Mouse (Mus musculus) lung, postnatal 10 days (tissue): Measurements from ENCODE around the gene Srgap3.

Source experiments
- DNase-seq: peaks from one replicate; pipeline ENCODE4 v3.0.0; 2021

Srgap3 gene

GRCm38 (mm10) chr6:112809658-112810520 lies 137.2 kb downstream of the Srgap3 start:
- DNase-seq = no peak

DNA sequence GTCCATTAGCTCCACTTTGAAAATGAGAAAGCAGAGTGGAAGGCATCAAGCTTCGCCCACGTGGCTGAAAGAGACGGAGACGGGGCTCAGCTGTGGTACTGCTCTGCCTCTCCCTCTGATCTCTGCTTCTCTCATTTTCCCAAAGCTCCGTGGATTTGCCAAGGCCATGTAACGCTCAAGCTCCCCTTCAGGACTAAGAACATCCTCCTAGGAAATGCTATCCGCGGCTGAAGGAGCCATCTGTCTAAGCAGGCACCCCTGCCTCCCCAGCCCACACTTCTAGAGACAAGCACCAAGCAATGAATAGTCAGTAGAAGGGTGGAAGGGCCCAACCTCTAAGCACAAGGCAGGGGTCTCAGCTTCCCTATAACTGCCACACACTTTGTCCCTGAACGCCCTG lies 138.3 kb downstream of the Srgap3 start:
- DNase-seq = no peak

GRCm38 (mm10) chr6:112801917-112802316 lies 145.1 kb downstream of the Srgap3 start:
- no peak for DNase-seq

DNA sequence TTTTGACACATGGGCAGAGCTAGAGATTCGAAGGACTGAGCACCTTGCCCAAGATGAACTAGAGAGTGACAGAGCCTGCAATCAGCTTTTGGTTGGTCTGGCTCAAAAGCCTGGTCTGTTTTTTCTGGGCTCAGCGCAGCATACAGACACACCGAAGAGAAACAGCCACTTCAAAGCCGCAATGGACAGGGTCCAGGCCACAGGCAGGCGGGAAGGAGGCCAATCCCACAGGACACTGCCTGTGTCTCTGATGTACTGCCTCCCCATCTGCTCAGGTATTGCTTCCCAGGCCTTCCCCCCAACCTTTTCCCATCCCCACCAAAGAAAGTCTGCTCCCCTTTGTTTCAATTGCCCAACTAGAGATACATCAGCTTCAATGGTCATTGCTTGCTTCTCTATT lies 148.7 kb downstream of the Srgap3 start:
- no peak for DNase-seq

- DNase-seq = peak; percentile 40
These were observed 150.5 kb downstream of the Srgap3 start for GRCm38 (mm10) chr6:112796607-112797006.

DNA sequence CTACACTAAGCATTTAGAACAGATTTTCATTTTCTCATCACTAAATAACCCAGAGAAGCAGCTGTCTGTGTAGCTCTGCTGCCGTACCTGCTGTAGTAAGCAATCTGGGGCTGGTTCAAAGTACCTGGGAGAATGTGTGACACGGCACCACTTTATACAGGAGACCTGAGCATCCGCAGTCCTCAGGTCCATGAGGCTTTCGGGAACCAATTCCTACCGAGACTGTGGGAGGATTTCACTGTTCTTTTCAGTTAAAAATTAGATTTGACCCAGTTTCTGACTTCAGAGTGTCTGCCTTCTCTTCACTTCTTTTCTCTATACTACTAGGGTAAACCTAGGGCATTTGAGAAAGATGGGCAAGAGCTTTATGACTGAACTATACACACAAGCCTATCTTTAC lies 153.2 kb downstream of the Srgap3 start:
- DNase-seq = no peak

GRCm38 (mm10) chr6:112789901-112790300 lies 157.2 kb downstream of the Srgap3 start:
- no peak for DNase-seq

- no peak for DNase-seq
These were observed 158.4 kb downstream of the Srgap3 start for GRCm38 (mm10) chr6:112788617-112789016.

DNA sequence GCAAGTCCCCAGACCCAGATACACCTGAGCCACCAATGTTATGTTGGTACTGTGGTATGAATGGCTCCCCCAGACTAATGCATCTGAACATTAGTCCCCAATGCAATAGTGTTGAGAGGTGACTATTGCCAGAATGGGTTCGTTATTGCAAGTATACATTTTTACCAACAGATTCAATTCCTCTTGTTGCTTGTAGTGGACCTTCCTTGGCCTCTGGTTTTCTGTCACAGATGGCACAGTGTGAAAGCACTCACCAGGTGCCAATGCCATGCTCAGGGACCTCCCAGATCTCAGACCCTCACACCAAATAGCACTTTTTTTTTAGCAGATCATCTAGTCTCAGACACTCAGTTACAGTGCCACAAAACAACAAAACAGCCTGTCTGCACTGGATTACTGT lies 158.9 kb downstream of the Srgap3 start:
- DNase-seq = no peak

DNA sequence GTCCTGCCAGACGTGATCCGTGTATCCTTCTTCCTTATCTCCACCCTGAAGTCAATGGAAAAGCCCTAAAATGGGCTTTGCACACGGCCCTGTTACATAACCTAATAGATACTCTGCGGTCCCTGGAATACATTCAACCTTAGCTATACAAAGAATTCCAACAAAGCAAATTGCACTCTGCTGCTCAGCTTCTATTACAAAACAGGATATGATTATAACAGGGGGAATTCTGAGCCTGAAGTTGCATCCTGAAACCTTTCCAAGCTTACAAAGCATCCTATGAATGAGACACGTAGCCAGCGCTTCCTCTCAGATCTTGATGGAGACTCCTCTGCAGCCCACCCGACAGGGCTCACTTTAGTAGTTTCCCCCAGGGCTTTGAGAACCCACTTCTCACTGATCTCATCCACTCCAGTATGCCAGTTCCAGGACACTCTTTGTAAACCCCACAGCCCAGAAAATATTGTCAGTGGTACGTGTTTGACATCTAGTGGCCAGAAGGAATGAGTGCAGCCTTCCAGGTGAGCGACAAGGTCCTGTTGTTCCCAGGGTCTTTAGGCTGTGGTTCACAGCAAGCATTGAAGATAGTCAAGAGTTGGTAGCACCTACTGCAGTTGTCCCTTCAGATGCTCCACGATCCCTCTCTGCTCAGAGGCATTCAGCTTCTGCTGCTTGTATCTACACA lies 165.5 kb downstream of the Srgap3 start:
- DNase-seq = no peak

- no peak for DNase-seq
These were observed 168.9 kb downstream of the Srgap3 start for GRCm38 (mm10) chr6:112778211-112778610.

GRCm38 (mm10) chr6:112776718-112777117 lies 170.3 kb downstream of the Srgap3 start:
- DNase-seq = no peak

DNA sequence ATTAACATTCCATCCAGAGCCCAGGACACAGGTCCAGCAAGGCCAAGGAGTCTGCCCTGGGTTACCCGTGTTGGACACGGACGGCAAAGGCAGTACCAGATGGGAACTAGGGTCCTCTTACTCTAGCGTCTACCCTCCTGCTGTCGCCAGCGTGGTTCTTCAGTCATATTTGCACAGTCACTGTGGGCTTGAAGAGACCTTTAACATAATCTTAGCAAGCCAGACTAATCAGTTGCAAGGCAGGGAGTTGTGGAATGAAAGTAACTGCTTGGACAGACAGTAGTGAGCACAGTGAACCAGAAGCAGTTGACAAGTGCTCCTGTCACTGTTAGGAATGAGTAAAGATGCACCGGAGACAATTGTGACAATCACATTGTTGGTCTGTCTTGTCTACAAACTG lies 173.3 kb downstream of the Srgap3 start:
- no peak for DNase-seq

DNA sequence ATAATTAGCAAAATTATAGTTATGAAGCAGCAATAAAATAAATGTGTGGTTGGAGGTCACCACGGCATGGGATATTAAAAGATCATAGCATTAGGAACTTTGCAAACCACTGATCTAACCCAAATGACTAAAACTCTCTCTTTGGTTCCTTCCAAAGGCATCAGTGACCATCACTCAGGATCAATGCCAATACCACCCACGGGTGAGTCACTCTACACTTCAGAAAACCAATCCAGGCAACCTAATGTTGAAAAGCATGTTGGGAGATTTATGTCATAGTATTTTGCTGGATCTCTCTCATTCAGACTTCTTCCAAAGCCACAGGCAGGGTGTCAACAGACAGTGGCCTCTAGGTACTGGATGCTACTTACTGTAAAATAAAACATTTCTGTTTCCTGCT lies 176.1 kb downstream of the Srgap3 start:
- no peak for DNase-seq

DNA sequence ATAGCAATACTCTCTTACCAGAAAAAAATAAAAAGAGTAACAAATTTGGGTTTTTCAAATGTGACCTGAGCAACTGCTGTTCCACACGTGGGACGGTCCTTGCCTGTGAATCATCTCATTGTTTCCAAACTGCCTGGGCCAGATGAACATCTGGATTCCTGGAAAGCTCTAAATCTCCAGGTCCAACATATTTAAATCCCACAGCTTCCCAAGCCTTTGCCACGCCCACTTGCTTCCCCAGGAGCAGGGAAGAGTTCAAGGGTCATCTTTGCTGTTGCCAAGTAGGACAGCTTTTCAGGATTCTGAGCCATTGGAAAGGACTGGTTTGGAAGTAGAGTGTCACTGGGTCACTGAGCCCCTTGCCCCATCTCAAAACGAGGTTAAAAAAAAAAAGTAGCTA lies 188.5 kb downstream of the Srgap3 start:
- no peak for DNase-seq

DNA sequence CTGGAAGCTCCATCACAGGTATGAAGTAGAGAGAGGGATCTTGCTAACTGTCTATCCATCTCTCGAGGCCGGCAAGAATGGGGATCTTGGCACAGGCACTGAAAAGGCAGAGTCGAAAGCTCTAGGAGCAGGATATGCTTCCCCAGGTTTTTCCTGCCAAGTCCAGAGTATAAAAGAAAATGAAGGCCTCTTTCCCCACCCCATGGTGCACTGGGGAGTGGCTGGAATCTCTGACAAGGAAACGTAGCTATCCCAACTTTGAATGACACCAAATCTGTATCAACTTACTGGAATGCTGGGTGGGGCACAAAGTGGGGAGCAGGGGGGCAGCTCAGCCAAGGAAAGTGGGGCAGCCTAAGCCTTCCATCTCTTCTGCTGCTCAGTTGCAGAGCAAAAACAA lies 190.2 kb downstream of the Srgap3 start:
- no peak for DNase-seq

DNA sequence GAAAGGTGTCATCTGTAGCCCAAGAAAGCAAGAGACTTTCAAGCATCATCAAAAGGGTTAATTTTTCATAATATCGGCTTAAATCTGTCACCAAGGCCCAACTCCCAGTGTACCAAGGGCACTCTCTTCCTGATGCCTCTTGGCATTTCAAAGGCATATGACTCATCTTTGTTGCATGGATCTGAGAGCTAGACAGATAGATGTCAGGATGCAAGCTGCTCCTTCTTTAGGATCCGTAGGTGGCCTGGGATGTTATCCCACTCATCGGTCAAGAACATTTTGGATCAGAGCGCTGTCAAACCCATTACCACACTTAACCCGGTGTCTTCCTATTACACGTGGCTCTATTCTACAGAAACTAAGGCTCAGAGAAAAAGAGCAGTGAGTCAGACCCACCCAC lies 192.1 kb downstream of the Srgap3 start:
- DNase-seq = no peak

DNA sequence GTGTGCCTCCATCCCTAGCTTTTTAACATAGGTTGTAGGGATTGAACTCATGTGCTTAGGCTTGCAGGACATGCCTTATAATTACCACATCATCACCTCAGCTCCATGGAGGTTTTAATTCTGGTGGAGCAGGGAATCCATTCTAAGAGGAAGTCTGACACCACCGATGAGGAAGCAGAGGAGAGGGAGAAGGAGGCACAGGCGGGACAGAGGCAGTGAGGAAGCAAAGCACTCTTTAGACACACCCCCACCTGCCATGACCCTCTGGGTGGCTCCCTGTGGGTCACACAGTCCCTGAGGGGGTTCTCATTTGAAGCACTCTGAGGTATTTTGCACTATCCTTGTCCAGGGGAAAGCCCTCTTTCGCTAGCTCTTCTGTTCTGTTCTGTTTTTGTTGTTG lies 194.5 kb downstream of the Srgap3 start:
- DNase-seq = no peak

DNA sequence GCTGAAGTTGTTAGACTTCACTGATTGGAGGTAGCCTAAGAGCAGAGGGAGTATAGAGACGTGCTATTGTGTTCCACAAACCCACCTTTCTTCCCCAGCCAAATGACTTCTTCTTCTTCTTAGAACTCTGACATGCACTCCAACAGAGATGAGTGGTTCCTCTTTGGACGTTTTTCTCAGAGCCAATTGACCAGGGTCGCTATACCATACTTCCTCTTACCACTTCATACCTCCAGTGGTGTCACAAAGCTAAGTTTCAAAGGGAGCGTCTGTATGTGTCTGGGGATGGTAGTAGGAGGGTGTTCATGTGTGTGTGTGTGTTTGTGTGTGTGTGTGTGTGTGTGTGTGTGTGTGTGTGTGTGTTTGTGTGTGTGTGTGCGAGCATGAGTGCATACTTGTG lies 195.1 kb downstream of the Srgap3 start:
- DNase-seq = no peak

DNA sequence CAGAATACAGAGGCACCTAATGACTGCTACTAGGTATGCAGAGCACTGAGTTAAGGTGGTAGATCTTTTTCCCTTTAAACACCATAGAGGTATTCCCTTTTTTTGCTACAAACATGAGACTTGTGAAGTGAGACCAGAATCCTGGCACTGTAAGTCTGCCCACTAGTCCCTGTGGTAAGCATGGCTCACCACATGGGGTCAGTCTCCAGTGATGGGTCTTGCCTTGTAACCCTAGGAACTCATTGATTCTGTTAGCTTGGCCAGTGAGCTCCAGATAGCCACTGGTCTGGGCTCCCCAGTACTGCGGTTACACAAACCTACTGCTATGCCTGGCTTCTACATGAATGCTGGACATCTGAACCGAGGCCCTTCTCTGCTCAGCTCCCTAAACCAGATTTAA lies 204.8 kb downstream of the Srgap3 start:
- DNase-seq = no peak

GRCm38 (mm10) chr6:112741766-112742165 lies 205.3 kb downstream of the Srgap3 start:
- no peak for DNase-seq

DNA sequence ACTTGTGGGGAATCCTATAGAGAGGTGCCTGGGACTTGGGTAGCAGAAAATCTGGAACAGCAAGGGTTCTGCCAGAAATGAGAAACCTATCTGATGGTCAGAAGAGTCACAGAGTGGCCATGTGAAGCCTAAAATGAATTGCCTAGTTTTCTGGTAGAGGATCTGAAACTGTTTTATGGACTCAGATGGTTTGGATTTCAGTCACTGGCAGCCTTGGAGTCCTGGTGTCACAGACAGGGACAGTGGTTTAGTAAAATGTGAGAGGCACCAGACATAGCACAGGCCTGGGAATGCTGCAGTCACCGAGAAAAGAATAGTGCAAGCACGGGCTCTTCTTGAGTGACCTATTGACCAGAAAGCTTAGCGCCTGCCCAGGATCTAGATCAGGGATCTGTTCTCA lies 207.4 kb downstream of the Srgap3 start:
- no peak for DNase-seq

DNA sequence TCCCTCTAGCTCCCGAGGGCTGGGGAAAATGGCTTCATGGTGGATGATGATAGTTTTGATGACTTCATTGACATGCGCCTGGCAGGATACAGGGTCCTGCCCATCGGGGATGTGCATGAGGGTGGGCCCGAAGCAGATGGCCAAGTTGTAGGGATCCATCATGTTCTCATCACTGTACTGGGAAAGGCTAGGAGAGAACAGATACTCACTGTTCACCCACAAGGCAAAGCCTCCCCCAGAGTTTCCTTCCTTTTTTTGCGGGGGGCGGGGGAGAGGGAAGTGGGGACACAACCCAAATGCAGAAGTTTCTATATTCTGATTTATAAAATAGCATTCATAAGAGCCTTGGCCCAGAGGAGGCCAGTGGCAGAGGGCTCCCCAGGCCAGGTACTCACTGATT lies 208.1 kb downstream of the Srgap3 start:
- no peak for DNase-seq

GRCm38 (mm10) chr6:112736471-112736870 lies 210.6 kb downstream of the Srgap3 start:
- no peak for DNase-seq

DNA sequence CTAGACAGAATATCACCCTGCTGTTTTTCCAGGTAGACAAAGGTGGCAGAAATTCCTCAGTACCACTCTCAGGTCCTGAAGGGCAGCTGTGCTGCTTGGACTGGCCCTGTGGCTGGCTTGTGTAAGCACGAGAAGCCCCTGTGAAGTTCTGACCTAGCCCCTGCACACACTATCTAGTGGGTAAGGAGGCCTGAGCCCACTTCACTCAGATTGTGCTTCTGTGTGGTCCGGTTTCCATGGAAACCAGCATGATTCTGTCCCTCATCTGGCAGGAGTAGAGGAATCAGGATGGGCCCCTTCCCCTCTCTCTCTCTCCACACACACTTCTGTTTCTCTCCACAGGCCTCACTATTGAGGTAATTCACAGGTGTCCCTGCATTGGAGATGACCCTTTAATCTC lies 212.0 kb downstream of the Srgap3 start:
- no peak for DNase-seq
